Mouse (Mus musculus) 3T3-L1 (cell line): ENCODE data around the gene Atl3.

Experiments used
- DNase-seq: peaks from one replicate; pipeline ENCODE4 v3.0.0-alpha.2; 2015; ENCODE audit warnings: low read depth, low spot score

The Atl3 gene

DNA sequence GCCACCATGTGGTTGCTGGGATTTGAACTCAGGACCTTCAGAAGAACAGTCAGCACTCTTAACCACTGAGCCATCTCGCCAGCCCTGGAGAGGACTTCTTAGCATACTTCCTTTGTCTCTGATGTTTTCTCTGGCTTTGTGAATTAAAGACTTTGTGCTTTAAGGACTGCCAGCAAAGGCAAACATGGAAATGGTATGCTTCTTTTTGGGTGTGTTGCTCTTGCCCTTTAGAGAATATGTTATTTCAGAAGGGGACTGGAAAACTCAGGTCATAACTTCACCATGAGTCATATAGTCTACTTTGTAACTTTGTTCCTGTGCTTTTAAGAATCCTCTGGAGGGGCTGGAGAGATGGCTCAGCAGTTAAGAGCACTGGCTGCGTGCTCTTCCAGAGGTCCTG, 5.0 kb downstream of the Atl3 start:
- DNase-seq = peak; percentile 94

DNA sequence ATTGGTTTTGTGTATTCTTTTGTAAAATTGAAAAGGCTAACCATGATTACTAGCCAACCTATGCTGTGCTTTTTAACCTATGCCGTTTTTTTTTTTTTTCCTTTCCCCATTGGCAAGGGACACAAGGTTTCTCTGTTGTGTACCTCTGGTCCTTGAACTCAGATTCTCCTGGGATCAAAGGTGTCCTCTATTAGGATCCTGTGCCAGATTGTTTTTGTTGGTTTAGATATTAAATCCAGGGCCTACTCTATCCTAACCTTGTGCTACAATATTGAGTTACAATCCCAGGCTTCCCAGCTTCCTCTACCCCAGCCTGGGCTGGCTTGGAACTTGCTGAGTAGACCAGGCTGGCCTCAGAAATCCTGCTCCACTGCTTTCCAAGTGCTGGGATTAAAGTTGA, 6.9 kb downstream of the Atl3 start:
- DNase-seq = no peak

DNA sequence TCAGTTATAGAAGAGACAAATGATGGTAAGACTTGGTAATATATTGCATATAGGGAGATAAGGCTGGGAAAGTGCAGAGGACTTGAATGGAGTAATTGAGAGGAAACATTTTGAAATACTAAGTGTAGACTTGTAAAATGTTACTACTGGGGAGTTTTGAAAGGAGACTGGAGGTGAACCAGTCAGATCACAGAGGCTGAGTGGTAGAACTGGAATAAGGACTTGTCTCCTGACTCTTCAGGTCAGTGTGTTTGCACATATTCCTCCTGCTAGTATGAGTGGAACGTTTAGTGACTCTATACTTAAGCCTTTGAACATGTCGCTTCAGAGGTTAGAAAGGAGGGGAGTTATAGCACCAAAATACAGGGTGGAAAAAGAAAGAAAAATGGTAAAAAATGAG, 8.6 kb downstream of the Atl3 start:
- no peak for DNase-seq

DNA sequence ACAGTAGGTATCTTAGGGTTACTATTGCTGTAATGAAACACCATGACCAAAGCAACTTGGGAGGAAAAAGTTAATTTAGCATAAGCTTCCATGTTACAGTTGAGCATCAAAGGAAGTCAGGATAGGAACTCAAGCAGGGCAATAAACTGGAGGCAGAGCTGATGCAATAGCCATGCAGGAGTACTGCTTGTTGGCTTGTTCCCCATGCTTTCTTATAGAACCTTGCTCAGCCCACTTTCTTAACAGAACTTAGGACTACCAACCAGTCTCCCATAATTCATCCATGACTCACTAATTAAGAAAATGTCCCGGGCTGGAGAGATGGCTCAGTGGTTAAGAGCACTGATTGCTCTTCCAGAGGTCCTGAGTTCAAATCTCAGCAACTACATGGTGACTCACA, 12.5 kb downstream of the Atl3 start:
- peak; percentile 65 for DNase-seq

DNA sequence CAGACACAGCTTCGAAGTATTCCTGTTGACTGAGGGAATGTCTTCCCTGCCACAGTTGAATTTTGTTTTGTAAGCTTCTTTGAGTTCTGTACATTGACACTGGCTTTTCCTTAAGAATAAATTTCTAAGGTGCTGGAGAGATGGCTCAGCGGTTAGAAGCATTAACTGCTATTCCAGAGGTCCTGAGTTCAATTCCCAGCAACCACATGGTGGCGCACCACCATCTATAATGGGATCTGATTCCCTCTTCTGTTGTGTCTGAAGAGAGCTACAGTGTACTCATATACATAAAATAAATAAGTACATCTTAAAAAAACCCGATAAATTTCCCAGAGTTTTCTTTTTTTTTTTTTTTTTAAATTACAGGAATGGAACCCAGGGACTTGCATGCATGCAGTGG, 14.2 kb downstream of the Atl3 start:
- peak; percentile 31 for DNase-seq

DNA sequence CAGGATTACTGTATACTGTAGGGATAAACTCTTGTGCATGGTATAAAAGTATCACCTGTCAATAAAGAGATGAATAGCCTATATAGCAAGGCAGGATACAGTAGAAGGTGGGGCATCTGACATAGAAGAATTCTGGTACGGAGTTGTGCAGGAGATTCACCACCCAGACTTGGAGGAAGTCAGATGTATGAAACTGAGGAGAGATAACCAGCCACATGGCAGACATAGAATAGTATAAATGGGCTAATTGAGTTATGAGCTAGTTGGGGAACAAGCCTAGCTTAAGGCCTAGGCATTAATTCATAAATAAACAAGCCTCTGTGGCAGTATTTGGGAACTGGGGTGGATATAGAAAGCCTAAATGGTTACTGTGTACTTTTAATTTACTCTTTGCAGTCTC, 22.6 kb downstream of the Atl3 start:
- no peak for DNase-seq

DNA sequence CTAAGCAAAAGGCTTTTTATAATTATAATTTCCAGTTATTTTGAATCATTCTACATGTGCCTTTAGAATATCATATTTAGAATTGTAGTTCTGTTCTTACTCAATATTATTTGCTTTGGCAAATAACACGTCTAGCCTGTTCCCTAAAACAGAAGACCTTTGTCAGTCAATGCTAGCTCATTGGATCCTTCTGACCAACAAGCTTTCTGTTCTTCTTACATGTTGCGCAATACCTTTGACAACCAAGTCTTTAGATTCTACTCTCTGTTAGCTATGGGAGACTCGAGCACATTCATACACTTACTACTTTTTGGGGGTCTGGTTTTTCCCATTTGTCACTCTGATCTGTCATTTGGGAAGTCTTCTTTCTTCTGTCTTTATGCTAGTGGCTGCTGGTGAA, 27.8 kb downstream of the Atl3 start:
- no peak for DNase-seq

DNA sequence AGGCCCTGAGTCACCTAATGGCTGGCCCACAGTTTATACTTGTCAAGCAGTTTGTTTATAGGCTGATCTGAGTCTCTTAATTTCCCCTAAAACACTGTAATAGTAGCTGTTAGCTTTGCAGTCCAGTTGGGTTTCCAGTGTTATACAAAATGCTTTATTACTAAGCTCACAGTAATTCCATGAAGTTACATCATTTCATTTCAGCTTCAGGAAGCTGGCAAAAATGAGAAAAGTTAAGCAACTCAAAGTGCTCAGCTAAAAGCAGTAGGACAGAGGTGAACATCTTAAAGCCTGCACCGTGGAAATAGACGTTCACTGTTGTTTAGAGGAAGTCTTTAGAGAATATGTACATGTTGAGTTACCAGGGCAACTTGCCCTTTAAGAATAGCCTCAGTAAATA, 29.0 kb downstream of the Atl3 start:
- DNase-seq = no peak

DNA sequence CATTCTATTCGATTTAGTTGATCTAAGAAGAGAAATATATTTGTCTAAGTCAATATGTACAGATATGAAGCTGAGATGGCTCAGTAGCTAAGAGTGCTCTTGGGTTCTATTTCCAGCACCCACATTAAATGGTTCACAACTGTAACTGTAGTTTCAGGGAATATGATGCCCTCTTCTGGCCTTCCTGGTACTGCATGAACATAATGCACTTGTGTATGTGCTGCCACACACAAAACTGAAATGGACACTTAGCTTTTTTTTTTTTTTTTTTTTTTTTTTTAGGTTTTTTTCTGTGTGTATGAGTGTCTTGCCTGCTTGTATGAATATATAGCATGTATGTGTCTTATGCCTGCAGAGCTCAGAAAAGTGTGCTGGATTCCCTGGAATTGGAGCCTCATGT, 29.5 kb downstream of the Atl3 start:
- DNase-seq = peak; percentile 49

DNA sequence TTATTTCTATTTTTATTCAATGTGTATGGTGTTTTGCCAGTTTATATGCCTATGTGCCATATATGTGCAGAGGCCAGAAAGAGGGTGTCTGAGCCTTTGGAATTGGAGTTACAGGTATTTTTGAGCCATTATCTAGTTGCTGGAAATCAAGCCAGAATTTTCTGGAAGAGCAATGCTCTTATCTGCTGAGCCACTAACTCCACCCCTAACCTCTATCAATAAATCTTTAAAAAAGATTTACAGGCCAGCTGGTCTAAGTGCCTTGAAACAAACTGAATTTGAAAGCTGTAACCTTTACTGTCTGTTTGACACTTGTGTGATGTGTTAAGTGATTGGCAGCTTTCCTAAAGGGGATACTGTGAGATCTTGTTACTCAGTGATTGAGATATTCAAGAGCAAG, 29.9 kb downstream of the Atl3 start:
- DNase-seq = no peak

DNA sequence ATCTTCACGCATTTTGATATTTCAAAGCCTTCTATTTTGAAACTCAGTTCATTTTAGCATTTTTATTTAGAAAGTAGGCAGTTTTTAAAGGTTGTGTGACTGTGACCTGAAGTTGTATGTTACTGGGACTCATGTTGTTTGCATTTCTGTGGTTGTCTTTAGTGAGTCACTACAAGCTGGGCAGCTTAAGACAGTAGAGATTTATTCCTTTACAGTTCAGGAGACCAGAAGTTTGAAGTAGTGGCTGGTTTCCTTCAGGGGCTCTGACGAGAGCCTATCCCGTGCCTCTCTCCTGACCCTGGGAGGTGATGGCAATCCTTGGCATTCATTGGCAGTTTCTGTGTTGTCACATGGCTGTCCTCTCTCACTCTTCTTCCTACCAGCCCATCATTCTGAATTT, 31.0 kb downstream of the Atl3 start:
- DNase-seq = peak; percentile 65

DNA sequence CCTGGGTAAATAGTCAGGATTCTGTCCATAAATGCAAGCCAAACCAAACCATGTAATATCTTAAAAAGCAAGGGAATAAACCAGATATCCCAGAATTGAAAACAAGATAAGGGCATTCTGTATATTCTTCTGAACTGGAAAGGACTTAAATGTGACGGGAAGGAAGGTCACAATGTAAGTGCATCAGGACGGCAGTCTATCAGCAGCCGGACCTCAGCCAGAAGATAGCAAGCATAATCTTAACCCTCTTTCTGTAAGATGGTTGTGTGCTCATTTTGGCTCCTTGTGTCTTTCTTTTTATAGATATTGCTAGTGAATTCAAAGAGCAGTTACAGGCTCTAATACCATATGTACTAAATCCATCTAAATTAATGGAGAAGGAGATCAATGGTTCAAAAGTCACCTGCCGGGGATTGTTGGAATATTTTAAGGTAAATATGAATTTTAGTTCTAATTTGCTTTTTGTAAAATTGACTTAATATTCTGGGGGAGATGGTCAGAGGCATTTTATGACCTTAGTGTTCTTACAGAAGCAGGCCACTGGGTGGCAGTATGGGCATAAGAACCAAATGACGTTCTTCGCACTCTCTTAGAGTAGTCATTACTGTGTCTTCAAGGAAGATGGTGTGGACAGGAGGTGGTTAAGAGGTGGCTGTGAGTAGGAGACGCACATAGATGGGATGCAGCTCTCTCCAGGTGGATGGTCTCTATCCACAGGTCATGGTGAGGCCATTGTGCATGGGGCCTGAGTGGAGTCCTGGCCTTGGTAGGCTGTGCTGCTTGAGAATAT, 35.0 kb downstream of the Atl3 start:
- DNase-seq = peak; percentile 79

DNA sequence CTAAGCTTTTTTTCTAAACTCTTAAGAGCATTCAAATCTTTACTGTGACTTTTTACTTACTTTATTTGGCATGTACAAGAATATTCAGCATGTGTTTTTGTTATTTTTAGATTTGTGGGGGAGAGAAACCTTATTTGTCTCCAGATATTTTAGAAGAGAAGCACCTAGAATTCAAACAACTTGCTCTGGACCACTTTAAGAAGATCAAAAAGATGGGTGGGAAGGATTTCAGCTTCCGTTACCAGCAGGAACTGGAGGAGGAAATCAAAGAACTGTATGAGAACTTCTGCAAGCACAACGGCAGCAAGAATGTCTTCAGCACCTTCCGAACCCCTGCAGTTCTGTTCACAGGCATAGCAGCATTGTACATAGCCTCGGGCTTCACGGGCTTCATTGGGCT, 38.1 kb downstream of the Atl3 start:
- DNase-seq = no peak

DNA sequence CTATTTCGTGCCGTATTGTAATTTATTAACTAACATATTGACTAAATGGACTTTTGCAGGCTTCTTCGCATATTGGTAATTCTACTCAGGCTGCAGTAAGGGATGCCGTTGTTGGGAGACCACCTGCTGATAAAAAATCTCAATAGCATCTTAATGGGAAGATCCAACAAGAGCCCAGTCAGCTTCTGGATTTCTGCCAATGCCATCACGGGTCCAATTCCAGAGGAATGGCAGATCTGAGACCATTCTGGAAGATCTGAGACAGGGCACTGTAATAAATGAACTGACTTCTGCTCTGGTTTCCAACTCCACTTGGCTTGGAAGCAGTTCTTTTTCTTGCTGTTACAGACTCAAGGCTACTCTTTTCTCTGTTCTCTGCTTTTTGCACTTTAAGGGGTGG, 40.1 kb downstream of the Atl3 start:
- no peak for DNase-seq

DNA sequence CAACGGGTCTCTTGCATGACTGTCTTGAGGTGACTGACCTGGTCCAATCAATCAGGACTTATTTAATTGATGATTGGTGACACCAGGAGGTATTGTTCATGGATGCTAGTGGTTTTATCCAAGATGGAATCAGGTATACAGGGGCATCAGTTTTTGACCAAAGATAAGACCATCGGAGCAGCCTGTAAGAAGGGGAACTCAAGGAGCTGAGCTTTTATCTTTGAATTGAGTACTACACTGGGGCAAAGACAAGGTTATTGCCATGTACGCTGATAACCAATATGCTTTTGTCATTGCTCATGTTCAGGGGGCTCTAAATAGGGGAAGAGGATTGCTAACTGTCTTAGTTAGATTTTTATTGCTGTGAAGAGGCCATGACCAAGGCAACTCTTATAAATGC, 55.1 kb downstream of the Atl3 start:
- DNase-seq = no peak

DNA sequence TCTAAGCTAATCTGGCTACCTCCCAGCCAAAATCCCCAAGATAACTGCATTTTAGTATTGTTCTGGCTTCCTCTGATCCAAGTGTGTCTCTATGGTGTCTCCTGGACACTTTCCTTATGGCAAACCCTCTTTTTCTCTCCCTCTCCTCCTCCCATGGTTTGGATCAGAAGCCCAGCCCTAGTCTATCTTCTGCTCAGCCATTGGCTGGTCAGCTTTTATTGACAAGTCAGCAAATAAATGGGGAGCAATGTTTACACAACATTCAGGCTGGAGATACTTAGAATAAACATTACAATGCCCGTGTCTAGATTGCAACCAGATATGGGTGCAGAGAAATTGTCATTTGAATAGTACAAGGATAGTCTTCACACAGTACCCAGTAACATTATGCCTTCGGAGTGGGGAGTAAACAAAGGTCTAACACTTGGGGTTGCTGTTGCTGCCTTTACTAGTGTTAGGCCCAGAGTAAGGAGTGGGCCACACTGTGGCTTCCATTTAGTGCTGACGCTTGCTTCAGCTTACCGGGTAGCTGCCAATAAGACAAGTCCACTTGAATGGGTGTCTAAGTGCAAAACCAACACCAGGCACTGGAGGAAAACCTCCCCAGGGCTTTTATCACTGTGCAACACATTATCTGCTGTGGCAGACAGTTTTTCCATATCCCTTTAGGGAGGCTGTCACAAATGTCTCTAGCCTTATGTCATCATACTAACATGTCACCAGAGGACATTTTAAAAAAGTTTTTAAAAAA, 57.9 kb downstream of the Atl3 start:
- DNase-seq = no peak

DNA sequence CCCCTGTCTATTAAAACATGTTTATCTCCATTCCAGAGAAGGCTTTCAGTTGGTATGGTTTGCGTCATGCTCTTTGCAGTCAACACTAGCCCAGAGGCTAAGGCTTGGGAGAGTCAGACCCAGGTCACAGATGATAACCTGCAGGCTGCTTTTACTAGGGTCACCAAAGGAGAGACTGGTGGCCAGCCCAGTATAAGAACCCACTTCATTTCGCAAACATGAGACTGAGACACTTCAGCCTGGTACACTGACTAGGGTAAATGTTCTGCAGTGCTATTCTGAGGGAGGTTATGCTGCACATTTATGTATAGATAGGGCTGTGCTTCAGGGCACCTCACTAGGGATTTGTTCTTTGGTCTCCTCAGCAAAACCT, 58.4 kb downstream of the Atl3 start:
- DNase-seq = no peak

DNA sequence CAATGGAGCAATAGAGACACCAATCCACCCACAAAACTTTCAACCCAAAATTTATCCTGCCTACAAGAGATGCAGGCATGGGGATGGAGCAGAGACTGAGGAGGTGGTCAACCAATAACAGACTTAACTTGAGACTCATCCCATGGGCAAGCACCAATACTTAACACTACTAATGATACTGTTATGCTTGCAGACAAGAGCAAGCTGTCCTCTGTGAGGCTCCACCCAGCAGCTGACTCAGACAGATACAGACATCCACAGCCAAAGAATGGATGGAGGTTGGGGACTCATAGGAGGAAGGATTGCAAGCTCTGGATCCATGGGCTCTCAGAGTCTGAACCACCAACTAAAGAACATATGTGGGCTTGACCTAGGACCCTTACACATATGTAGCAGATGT, 59.6 kb downstream of the Atl3 start:
- no peak for DNase-seq

DNA sequence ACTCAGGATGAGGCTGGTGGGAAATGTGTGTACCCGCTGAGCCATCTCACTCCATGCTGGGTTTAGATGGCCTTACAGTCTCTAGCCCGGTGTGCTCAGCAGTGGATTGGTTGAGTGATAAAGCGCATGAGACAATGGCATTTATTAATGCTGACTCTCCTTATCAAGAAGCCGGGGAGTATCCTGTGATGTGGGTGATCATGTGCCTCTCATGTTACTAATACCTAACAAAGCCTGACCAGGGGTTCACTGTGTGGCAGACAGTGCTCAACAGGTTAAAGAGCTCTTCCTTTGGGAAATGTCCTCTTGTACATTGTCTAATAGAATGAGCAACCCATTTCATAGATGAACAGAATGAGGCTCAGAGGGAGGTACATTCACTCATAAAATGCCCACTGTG, 61.0 kb downstream of the Atl3 start:
- DNase-seq = no peak

DNA sequence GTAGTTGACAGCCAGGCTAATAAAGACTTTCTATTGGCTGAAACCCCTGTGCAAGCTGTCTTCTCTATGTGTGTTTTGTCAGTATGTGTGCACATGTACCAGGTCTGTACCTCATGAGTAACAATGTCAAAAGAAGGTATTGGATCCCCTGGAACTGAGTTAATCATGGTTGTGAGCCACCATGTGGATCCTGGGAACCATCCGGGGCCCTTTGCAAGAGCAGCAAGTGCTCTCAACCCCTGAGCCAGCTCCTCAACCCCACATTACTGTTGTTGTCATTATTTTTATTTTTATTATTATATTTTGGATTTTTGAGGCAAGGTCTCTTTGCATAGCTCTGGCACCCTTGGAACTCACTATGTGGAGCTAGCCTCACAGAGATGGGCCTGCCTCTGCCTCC, 62.8 kb downstream of the Atl3 start:
- no peak for DNase-seq

DNA sequence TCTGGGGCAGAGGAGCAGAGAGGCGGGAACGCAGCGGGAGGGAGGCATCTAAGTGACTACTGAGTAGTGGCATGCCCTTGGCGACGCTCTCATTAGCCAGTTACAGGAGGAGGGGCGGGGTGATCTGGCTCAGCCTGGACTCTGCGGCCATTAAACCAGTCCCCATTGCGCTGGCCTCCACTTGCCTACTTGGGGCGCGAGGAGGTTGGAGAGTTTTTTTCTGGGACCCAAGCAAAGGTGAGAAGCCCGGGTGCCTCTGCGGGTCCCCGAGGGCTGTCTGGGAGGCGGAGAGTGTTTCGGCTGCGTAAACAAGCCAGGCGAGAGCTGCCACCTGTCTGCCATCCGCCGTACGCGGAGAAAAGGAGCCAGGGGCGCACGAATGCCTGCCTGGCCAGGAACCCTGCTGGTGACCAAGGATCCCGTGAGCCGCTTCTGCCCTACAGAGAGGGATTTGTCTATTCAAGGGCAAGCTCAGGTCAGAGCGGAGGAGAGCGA, 63.5 kb downstream of the Atl3 start, which contains the start of gene Pla2g16:
Gene Pla2g16 (plus strand): TSS at position 132 of the 495 bp plus-strand sequence.
- DNase-seq = peak; percentile 84

DNA sequence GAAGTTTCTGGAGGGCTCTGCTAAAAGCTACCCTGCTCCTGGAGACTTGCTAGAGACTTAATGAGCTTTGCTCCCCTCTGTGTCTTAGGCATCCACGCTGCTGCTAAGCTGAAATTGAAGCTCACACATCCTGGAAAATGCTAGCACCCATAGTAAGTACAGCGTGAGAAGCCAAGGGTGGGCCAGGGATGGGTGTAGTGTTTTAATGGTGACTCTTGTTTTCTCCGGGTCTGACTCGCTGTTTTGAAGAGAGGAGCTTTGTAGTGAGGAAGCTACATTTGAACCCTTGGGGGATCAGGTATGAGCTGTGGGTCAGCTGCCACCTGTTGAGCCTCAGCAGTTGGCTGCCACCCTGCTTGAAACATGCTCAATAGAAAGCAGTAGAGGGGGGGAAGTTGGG, 64.0 kb downstream of the Atl3 start:
- DNase-seq = no peak

DNA sequence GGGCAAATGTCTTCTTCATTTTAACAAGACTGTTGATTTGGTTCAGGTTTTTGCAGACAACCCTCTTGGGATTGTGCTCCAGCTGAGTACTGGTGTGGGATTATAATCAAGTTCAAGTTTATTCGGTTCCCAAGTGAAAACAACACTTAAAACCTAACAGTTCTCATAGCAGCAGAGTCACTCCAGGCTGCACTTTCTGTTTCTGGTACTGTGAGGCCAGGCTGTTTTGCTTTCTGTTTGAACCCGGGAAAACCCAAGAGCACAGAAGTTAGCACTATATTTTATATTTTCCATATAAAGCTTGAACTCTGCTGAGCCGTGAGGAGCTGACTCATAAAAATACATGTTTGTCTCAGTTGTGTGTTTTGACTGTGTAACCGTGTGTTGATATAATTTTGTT, 64.8 kb downstream of the Atl3 start:
- no peak for DNase-seq
